Mouse (Mus musculus) CH12.LX (cell line): ENCODE measurements around the gene Abhd15.

Experiments used
- CHD1 ChIP-seq: IDR thresholded peaks from 2 replicates; pipeline ENCODE4 v1.6.1; 2012; ENCODE audit warnings: low read depth, low read length, improper control_type of control experiment, inconsistent platforms
- CTCF ChIP-seq, 2 experiments: IDR thresholded peaks in 1 of 2; conservative IDR thresholded peaks in 1 of 2; 2 replicates each; pipeline ENCODE4 v1.5.1; 2011 to 2012; ENCODE audit warnings: low read depth in 2 of 2, low read length in 2 of 2, improper control_type of control experiment in 1 of 2, inconsistent platforms in 1 of 2, mild to moderate bottlenecking in 1 of 2, moderate library complexity in 1 of 2
- E2F4 ChIP-seq: IDR thresholded peaks from 2 replicates; pipeline ENCODE4 v1.6.1; 2011; ENCODE audit warnings: low read depth, low read length, improper control_type of control experiment; ENCODE audit not compliant: insufficient replicate concordance
- EP300 ChIP-seq: IDR thresholded peaks from 2 replicates; pipeline ENCODE4 v1.6.1; 2011; ENCODE audit warnings: low read length, improper control_type of control experiment
- HCFC1 ChIP-seq: IDR thresholded peaks from 2 replicates; pipeline ENCODE4 v1.6.1; 2012; ENCODE audit warnings: low read depth, mild to moderate bottlenecking, inconsistent platforms, low read length, improper control_type of control experiment
- JUND ChIP-seq: conservative IDR thresholded peaks from 2 replicates; pipeline ENCODE4 v1.6.1; 2011; ENCODE audit warnings: low read depth, low read length, improper control_type of control experiment
- MAX ChIP-seq: IDR thresholded peaks from 2 replicates; pipeline ENCODE4 v1.6.1; 2011; ENCODE audit warnings: low read length, improper control_type of control experiment
- MAZ ChIP-seq: IDR thresholded peaks from 2 replicates; pipeline ENCODE4 v1.6.1; 2012; ENCODE audit warnings: low read depth, mild to moderate bottlenecking, inconsistent platforms, low read length, improper control_type of control experiment, moderate library complexity
- NELFE ChIP-seq: IDR thresholded peaks from 2 replicates; pipeline ENCODE4 v1.6.1; 2011; ENCODE audit warnings: low read depth, low read length, improper control_type of control experiment
- POLR2A ChIP-seq: IDR thresholded peaks from 2 replicates; pipeline ENCODE4 v1.6.1; 2011; ENCODE audit warnings: low read depth, mild to moderate bottlenecking, improper control_type of control experiment, low read length
- RAD21 ChIP-seq: IDR thresholded peaks from 2 replicates; pipeline ENCODE4 v1.6.1; 2011; ENCODE audit warnings: low read depth, mild to moderate bottlenecking, low read length, improper control_type of control experiment, moderate library complexity

DNA sequence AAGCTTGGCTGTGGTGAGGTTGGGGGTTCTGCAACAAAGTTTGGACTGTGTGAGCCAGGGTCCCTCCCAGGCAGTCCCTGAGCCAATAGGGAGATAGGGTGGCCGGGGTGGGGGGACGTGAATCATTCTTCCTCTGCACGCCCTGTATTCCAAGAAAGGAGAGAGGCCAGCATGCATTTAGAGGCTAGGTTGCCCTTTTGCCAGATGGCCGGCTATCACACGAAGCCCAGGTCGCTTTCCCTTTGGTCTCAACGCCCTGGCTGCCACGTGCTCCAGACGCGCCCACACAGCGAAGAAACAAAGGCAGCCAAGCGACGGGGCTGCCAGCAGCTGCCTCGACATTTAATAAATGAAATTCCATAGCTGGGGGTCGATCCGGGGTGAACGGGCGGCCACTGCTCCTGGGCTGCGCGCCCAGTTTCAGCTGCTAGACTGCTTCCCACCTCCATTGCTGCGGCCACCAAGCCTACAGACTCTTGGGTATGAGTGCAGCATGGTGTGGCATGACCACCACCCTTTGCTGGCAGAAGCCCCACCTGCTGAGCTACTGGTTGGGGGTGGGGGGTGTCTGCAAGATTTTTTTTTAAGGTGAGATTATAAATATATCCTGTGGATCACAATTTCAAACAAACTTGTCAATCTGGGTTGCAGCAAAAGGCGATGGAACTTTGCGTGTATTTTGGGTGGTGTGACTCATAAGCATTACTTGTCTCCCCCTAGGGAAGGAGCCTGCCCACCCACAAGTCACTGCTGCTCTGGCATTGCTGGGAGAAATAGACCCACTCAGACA is 23.2 kb upstream of the Abhd15 start:
- peak; percentile 40; the same call in 1 of the 2 replicates for TF ChIP-seq POLR2A
- no peak for TF ChIP-seq HCFC1
- TF ChIP-seq JUND, result no peak
- no peak for TF ChIP-seq EP300
- TF ChIP-seq MAZ, result no peak
- TF ChIP-seq RAD21, result no peak
- no peak for TF ChIP-seq NELFE
- no peak for TF ChIP-seq CHD1
- no peak for TF ChIP-seq E2F4
- TF ChIP-seq CTCF (conservative IDR thresholded peaks at IDR 0.05 in 1 of 2, IDR thresholded peaks at IDR 0.05 in 1 of 2; ENCODE audit: low read depth in 2 of 2, low read length in 2 of 2), result no peak; a peak in 1 of 4 replicates
- TF ChIP-seq MAX, result peak; percentile 97
